Mouse (Mus musculus) urinary bladder, postnatal 10 days (tissue): ENCODE measurements around the gene Wnt3a.
A peak's percentile ranks its signal among the peaks of the same experiment; 100 is the strongest.
"Not testable (repeated sequence)": the region's sequence is repeated elsewhere in the genome, so short reads cannot be mapped to it uniquely, and the experiment has no call there.

ENCODE experiments used
- DNase-seq: peaks from one replicate; pipeline ENCODE4 v3.0.0; 2022; ENCODE audit warnings: low spot score

The Wnt3a gene

GRCm38 (mm10) chr11:59218389-59218998, 72.1 kb downstream of the Wnt3a start:
- DNase-seq, result no peak

- DNase-seq, result no peak
These were observed 73.6 kb downstream of the Wnt3a start for GRCm38 (mm10) chr11:59216955-59217354.

GRCm38 (mm10) chr11:59212892-59213494, 77.6 kb downstream of the Wnt3a start:
- no peak for DNase-seq

GRCm38 (mm10) chr11:59212320-59212719, 78.2 kb downstream of the Wnt3a start:
- not testable (repeated sequence) for DNase-seq

GRCm38 (mm10) chr11:59211561-59211960, 79.0 kb downstream of the Wnt3a start:
- DNase-seq, result not testable (repeated sequence)

- DNase-seq, result no peak
These were observed 80.5 kb downstream of the Wnt3a start for GRCm38 (mm10) chr11:59210020-59210419.

GRCm38 (mm10) chr11:59209580-59209979, 81.0 kb downstream of the Wnt3a start:
- no peak for DNase-seq

GRCm38 (mm10) chr11:59209003-59209441, 81.5 kb downstream of the Wnt3a start:
- no peak for DNase-seq

- DNase-seq, result peak; percentile 69
These were observed 82.3 kb downstream of the Wnt3a start, which contains the start of gene 2310033P09Rik for GRCm38 (mm10) chr11:59208153-59208831. 2310033P09Rik (plus strand) TSS chr11:59208321.

GRCm38 (mm10) chr11:59202081-59202995, 88.2 kb downstream of the Wnt3a start, which contains the start of gene Mrpl55:
Mrpl55 (plus strand) TSS chr11:59202486.
- DNase-seq, result peak; percentile 76

GRCm38 (mm10) chr11:59201216-59202002, 89.1 kb downstream of the Wnt3a start:
- DNase-seq, result no peak
